Mouse (Mus musculus) MEL-GATA-1-ER (cell line): Measurements from ENCODE around the gene Cacna1d.

Experiments
- DNase-seq: peaks from one replicate; pipeline ENCODE4 v3.0.0-alpha.2; 2012; ENCODE audit warnings: low read depth; ENCODE audit errors: extremely low read depth

Gene Cacna1d

DNA sequence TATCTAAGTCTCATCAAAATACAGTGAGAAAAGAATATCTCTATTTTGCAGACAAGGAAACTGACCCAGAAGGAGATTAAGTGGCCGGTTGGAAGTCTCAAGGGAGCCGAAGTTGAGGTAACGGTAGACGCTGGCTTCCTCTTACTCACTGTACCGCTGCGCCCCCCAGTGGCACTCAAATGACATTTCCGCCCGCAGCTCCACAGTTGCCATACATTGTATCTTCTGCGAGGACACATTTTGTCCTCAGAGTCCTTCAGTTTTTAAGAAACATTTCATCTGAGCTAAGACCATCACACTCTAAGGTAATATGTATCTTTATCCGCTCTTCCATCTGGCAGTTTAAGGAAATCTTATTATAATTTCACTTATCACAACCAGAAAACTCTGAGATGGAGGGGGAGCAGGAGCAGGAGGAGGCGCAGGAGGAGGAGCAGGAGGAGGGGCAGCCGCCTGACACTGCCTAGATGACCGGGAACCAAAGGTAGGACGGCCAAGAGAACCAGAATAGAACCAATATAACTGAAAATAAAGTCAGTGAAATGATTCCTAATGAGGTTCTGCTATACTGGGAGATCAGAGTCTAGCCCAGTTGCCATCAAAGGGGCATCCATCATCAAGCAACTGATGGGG lies 31.2 kb downstream of the Cacna1d start:
- DNase-seq = peak; percentile 54

GRCm38 (mm10) chr14:30458820-30459219 lies 32.4 kb downstream of the Cacna1d start:
- no peak for DNase-seq

DNA sequence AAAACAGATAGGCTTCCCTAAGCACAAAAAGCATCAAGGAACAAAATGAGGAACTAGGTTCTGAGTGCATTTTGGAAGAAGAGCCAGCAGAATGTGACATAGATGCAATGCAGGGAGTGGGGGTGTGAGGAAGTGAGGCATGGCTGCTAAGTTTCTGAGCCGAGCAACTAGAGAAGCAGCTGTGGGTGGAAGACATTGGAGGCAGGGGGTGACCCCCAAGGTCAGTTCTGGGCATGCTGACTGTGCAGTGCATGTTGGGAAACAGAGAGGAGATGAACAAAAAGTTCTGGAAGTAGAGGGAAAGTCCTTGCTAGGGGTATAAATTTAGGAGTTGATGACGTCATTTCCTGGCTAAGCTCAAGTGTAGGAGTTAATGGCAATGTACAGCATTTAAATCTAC lies 33.4 kb downstream of the Cacna1d start:
- DNase-seq = peak; percentile 74

DNA sequence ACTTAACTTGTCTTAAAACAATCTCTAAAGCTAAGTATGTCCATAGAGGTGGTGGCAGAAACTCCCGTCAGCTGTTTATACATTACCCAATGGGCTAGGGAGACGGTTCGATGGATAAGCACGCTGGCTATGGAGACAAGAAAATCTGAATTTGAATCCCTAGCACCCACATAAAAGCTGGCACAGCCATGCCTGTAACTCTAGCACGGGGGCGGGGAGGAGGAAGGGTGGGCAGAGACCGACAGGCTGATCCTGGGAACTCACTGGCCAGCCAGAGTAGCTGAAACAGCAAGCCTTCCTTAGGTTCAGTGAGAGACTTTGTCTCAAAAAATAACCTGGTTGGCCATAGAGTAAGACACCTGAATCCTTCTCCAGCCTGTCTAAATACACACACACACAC lies 33.8 kb downstream of the Cacna1d start:
- no peak for DNase-seq

GRCm38 (mm10) chr14:30455801-30456595 lies 35.3 kb downstream of the Cacna1d start:
- no peak for DNase-seq

DNA sequence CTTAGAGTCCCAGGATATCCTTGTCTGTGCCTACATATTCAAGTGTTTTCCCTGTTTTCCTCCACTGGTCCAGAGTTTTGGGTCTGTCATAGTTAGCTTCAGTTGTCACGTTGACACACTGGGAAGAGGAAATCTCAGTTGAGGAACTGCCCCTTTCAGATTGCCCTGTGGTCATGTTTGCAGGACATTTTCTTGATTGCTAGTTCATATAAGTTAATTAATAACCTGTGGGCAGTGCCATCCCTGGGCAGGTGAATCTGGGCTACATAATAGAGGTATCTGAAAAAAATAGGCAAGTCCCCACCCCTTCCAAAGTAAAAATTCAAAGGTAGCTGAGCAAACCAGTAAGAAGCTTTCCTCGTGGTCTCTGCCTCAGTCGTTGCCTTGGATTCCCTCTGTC lies 51.3 kb downstream of the Cacna1d start:
- no peak for DNase-seq

DNA sequence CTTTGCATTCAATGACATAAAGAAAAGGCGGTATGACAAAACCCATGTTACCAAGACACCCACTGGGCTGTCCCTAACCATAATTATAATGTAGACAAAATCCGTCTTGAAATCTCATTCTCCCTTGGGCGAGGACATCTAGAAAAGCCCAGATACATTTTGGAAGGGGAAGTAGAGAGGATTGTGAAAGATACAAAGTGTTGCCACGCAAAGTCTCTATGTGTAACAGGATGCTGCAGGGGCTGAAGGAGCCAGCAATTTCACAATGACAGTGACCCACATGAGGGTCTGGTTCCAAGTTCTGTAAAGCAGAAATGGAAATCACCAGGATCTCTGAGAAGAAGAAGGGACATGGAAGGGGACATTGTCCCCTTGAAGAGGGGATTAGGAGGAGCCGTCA lies 55.9 kb downstream of the Cacna1d start:
- DNase-seq = no peak

DNA sequence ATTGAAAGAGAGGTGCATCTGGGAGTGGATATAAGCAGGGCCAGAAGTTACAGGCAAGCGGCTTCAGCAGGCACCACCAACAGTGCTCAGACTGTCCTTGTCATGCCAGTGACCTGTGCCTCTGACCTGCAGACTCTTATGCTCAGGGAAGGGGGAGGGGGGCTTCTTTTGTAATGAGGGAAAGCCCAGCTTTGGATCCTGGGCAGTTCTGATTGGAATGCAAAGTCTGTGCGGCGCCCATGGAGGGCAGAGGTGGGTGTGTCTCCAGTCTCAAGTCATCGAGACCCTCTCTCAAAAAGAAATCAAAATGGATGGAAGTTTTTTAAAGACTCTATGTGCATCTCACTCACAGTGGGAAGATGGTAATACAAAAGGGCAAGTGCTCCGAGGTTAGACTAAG lies 60.8 kb downstream of the Cacna1d start:
- no peak for DNase-seq

DNA sequence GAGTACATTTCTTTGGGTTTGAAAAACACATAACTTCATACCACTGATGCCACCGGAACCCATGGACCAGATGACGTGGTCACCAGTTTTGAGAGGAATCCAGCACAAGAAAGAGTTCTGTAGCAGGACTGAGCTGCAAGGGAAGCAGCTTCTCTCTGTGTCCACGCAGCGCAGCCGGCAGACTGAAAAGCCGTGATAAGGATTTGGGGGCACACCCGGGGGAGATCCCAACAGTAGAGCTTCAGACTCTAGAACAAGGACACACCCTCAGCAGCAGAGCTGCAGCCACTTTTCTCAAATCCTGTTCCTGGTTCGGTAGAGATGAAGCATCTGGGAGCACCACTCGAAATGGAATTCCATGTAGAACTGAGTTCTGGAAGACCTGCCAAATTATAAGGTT lies 61.2 kb downstream of the Cacna1d start:
- DNase-seq = peak; percentile 9

GRCm38 (mm10) chr14:30429606-30430005 lies 61.6 kb downstream of the Cacna1d start:
- peak; percentile 10 for DNase-seq

DNA sequence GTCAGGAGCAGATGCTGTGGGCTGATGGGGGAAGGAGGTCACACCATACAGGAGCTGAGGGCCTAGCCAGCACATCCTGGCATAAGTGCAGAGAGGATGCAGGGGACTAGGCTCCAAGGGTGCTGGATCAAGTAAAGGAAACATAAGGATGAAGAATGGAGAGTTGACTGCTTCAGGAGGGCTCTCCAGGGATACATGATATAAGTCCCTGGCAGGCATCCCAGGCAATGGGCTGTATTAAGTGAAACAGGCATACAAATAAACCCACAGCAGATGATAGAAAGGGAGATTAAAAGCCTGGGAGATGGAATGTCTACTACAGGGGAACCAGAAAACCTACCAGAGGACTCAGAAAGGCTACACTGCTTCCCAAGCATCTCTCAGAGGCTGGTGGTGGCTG lies 62.5 kb downstream of the Cacna1d start:
- DNase-seq = no peak

GRCm38 (mm10) chr14:30425876-30426275 lies 65.4 kb downstream of the Cacna1d start:
- DNase-seq = no peak

GRCm38 (mm10) chr14:30425175-30425574 lies 66.1 kb downstream of the Cacna1d start:
- DNase-seq = no peak

DNA sequence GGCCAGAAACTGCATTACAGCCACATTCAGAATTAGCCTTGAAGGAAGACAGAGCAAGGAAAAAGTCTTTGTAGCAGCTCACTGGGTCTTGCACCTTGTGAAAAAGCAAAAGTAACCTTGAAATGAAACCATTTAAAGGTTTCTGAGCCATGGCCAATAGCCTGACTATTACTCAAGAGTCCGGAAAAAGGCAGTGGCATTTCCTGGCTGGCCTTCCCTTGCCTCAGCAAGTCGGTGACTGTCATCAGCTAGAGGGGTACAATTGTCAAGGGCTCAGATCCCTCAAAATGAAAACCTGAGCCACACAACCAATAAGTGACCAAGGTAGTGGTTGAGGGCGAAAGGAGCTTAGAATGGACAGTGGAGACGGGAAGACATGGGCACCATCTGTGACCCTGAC lies 66.6 kb downstream of the Cacna1d start:
- DNase-seq = no peak

GRCm38 (mm10) chr14:30422376-30423140 lies 68.7 kb downstream of the Cacna1d start:
- no peak for DNase-seq

- no peak for DNase-seq
These were observed 71.8 kb downstream of the Cacna1d start for GRCm38 (mm10) chr14:30419458-30419857.

DNA sequence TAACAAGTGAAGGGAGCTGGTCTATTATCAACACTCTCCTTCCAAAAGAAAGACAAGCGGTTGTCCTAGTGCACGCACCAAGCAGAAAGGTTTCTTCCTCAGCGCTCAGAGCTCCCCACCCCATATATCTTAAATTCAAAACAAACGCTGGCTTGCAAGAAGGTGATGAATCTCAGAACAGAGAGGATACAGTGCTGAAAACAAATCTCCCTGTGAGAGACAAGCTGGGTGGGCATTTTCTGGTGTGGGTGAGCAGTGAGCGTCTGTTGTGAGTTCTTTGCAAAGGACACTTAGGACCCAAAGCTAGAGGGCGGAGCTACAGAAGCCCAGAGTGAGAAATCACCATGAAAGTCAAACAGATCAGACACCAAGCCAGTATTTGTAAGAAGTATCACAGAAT lies 72.2 kb downstream of the Cacna1d start:
- no peak for DNase-seq

GRCm38 (mm10) chr14:30415830-30416229 lies 75.4 kb downstream of the Cacna1d start:
- no peak for DNase-seq

- no peak for DNase-seq
These were observed 77.1 kb downstream of the Cacna1d start for GRCm38 (mm10) chr14:30414131-30414530.

DNA sequence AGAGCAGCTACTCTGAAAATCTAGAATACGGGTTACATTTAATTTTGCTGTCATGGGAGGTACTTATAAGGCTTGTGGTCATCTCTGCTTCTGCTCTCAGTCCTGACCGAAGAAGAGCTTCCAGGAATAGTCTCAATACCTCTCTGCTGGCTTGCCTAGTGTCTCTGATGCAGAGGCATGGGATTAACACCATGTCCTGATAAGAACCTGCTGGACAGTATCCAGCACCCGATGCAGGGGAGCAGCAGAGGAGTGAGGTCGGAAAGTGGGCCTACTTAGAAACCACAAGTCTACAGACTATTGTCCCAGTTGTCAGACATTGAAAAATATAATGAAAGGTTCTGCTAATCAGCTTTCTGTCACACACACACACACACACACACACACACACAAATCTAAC lies 81.9 kb downstream of the Cacna1d start:
- no peak for DNase-seq

- DNase-seq = no peak
These were observed 85.6 kb downstream of the Cacna1d start for GRCm38 (mm10) chr14:30405456-30406225.

DNA sequence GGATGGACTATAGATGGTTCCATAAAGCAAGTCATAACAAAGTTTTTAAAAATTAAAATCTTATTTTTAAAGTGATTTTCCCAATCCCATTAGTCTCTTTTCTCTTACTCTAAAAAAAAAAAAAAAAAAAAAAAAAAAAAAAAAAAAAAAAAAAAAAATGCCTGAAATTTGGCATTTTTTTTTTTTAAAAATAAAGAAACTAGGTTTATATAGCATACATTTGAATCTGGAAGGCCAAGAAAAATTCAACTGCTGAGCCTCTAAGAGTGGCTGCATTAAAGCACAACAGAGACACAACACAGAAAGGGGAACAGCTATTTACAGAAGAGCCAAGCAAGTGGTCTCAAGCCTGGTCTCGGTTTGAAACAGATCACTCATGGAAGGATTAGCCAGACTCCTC lies 112.9 kb downstream of the Cacna1d start:
- no peak for DNase-seq
